Mouse (Mus musculus) E14TG2a.4 (cell line): Measurements from ENCODE around the gene Ckap2l.

Source experiments
- CTCF ChIP-seq: conservative IDR thresholded peaks from 2 replicates; pipeline ENCODE4 v1.5.1; 2014; ENCODE audit warnings: low read length
- POU5F1 ChIP-seq: IDR thresholded peaks from 2 replicates; pipeline ENCODE4 v1.6.1; 2014; ENCODE audit warnings: low read length, borderline replicate concordance

- TF ChIP-seq CTCF = peak; percentile 30
- TF ChIP-seq POU5F1 = no peak
Measured at GRCm38 (mm10) chr2:129244446-129245120, 52.4 kb downstream of the Ckap2l start.
